Mouse (Mus musculus): Measurements from ENCODE around the gene Barx2. TPM values are rescaled to one million over a fixed set of nuclear protein-coding genes. Genes with fewer than 3 reads are reported as not detected.
"Not testable (repeated sequence)": the region's sequence is repeated elsewhere in the genome, so short reads cannot be mapped to it uniquely, and the experiment has no call there.

Barx2 gene
- polyA plus RNA-seq, 2 experiments, result 6.1 to 16.9 TPM

DNA sequence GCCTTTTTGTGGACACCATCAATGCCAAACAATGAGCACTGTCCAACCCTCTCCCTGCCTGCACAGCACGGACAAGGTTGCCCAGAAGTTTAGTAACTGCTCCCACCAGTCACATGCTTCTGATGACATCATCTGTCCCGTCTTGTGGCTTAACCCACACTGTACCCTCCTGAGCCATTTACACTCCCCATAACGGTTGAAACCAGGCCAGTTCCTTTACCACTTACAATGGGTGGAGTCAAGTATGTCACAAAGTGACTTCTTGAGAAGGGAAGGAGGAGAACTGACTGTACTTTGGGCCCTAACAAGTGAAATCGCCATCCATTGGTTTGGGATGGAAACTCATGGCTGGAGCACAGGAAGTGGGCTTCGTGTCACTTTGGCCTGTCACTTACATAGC is 35.8 kb upstream of the Barx2 start:
- no peaks in the 10 kb centered on the region for H3K9me3 ChIP-seq (ENCODE audit: control insufficient read depth, low read length)
- H3K36me3 ChIP-seq (ENCODE audit: control insufficient read depth, insufficient read depth, low read length), result no peaks in the 10 kb centered on the region
- TF ChIP-seq POLR2A (IDR thresholded peaks at IDR 0.05; ENCODE audit: borderline replicate concordance, extremely low read depth, insufficient read depth, insufficient read length), result no peak
- ATAC-seq (ENCODE audit: low FRiP score, low read depth), result no peak
- WGBS, result 82% methylated on average over 5 of the region's 5 CpGs
- H3K9ac ChIP-seq (ENCODE audit: low read depth, low read length, severe bottlenecking), result no peak overlapping the region
- H3K27ac ChIP-seq (replicated peaks; ENCODE audit: low read depth, low read length), result no peak overlapping the region
- no peaks in the 10 kb centered on the region for H3K4me1 ChIP-seq (ENCODE audit: control insufficient read depth, insufficient read depth, low read length)
- no peaks in the 10 kb centered on the region for H3K27me3 ChIP-seq (ENCODE audit: control insufficient read depth, insufficient read depth, low read length)
- no peak overlapping the region for H3K4me2 ChIP-seq (replicated peaks; ENCODE audit: low read depth, low read length, severe bottlenecking)
- no peak overlapping the region for H3K4me3 ChIP-seq (replicated peaks; ENCODE audit: low read length)
- DNase-seq (ENCODE audit: low spot score), result no peak

DNA sequence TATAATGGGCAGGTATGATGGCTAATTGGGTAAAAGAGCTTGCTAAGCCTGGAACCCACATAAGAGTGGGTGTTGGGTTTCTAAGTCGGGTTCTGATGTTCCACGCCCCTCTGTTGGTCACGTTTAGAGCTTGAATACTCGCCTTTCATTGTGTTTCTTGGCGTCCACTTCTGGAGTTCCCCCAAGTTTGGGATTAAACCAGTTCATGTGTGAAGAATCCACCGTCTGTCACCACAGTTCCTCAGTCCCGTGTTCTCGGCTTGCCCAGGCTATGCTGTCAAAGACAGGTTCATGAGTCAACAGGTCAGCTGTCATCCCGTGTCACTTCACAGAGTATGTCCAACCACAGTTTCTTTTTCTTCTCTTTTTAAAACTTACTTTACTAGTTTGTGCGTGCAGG is 33.8 kb upstream of the Barx2 start:
- DNase-seq (ENCODE audit: low spot score) (no peak), ATAC-seq (ENCODE audit: low FRiP score, low read depth) (no peak)
- Histone ChIP-seq H3K9me3 (ENCODE audit: control insufficient read depth, low read length) (no peaks in the 10 kb centered on the region), H3K9ac (ENCODE audit: low read depth, low read length, severe bottlenecking) (no peak overlapping the region), H3K4me3 (replicated peaks; ENCODE audit: low read length) (no peak overlapping the region), H3K27ac (replicated peaks; ENCODE audit: low read depth, low read length) (no peak overlapping the region), H3K4me2 (replicated peaks; ENCODE audit: low read depth, low read length, severe bottlenecking) (no peak overlapping the region), H3K27me3 (ENCODE audit: control insufficient read depth, insufficient read depth, low read length) (no peaks in the 10 kb centered on the region), H3K36me3 (ENCODE audit: control insufficient read depth, insufficient read depth, low read length) (no peaks in the 10 kb centered on the region), H3K4me1 (ENCODE audit: control insufficient read depth, insufficient read depth, low read length) (no peaks in the 10 kb centered on the region)
- no peak for TF ChIP-seq POLR2A (IDR thresholded peaks at IDR 0.05; ENCODE audit: borderline replicate concordance, extremely low read depth, insufficient read depth, insufficient read length)
- WGBS, result 76% methylated on average over 10 of the region's 10 CpGs

DNA sequence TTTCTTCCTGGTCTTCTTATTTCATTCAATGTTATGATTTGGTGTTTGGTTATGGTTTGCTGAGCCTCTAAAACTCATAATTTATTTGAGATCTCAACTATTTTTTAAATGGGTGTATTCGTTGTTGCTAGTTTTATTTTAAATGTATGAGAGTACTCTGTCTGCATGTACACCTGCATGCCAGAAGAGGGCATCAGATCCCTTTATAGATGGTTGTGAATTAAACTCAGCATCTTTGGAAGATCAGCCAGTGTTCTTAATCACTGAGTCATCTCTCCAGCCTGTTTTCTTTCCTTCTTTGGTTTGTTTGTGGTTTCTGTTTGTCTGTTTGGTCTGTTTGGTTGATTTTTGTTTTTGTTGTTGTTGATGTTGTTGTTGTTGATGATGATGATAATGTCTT is 29.1 kb upstream of the Barx2 start:
- Histone ChIP-seq H3K36me3 (ENCODE audit: control insufficient read depth, insufficient read depth, low read length) (no peaks in the 10 kb centered on the region), H3K9me3 (ENCODE audit: control insufficient read depth, low read length) (no peaks in the 10 kb centered on the region), H3K9ac (ENCODE audit: low read depth, low read length, severe bottlenecking) (no peak overlapping the region), H3K27me3 (ENCODE audit: control insufficient read depth, insufficient read depth, low read length) (no peaks in the 10 kb centered on the region), H3K4me2 (replicated peaks; ENCODE audit: low read depth, low read length, severe bottlenecking) (no peak overlapping the region), H3K4me1 (ENCODE audit: control insufficient read depth, insufficient read depth, low read length) (no peaks in the 10 kb centered on the region), H3K4me3 (replicated peaks; ENCODE audit: low read length) (no peak overlapping the region), H3K27ac (replicated peaks; ENCODE audit: low read depth, low read length) (no peak overlapping the region)
- DNase-seq (ENCODE audit: low spot score), result no peak
- WGBS, result 40% methylated on average over 1 of the region's 1 CpGs
- ATAC-seq (ENCODE audit: low FRiP score, low read depth), result no peak
- TF ChIP-seq POLR2A (IDR thresholded peaks at IDR 0.05; ENCODE audit: borderline replicate concordance, extremely low read depth, insufficient read depth, insufficient read length), result no peak

DNA sequence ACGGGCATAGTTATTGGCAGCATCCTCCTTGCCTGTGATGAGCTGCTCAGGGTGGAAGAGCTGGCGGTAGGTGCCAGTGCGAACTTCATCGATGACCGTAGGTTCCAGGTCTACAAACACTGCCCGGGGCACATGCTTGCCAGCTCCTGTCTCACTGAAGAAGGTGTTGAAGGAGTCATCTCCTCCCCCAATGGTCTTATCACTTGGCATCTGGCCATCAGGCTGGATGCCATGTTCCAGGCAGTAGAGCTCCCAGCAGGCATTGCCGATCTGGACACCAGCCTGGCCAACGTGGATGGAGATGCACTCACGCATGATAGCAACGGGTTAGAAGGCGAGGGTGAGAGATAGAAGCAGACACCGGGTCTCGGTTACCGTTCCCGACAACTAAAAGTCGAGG is 23.2 kb upstream of the Barx2 start:
- DNase-seq (ENCODE audit: low spot score); H3K27ac ChIP-seq (replicated peaks; ENCODE audit: low read depth, low read length); H3K9ac ChIP-seq (ENCODE audit: low read depth, low read length, severe bottlenecking); H3K9me3 ChIP-seq (ENCODE audit: control insufficient read depth, low read length); H3K4me2 ChIP-seq (replicated peaks; ENCODE audit: low read depth, low read length, severe bottlenecking); H3K4me1 ChIP-seq (ENCODE audit: control insufficient read depth, insufficient read depth, low read length); ATAC-seq (ENCODE audit: low FRiP score, low read depth); H3K27me3 ChIP-seq (ENCODE audit: control insufficient read depth, insufficient read depth, low read length); H3K4me3 ChIP-seq (replicated peaks; ENCODE audit: low read length); H3K36me3 ChIP-seq (ENCODE audit: control insufficient read depth, insufficient read depth, low read length): not testable (repeated sequence)
- 96% methylated on average over 7 of the region's 16 CpGs for WGBS

DNA sequence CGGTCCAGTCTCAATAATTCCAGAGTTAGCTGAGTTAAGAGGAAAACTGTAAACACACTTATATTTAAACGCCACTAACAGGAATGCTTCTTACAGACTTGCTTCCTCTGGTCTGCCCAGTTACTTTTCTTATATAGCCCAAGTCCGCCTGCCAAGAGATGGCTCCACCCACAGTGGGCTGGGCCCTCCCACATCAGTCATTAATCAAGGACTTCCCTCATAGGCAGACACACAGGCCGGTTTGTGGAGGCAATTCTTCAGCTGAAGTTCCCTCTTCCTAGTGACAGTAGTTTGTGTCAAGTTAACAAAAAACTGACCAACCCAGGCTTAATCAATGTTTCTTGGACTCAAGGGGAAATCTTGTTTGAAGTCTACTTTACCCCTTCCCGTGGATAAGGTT is 18.4 kb upstream of the Barx2 start:
- DNase-seq (ENCODE audit: low spot score) (no peak), ATAC-seq (ENCODE audit: low FRiP score, low read depth) (no peak)
- no peaks in the 10 kb centered on the region for H3K36me3 ChIP-seq (ENCODE audit: control insufficient read depth, insufficient read depth, low read length)
- no peaks in the 10 kb centered on the region for H3K9me3 ChIP-seq (ENCODE audit: control insufficient read depth, low read length)
- H3K4me3 ChIP-seq (replicated peaks; ENCODE audit: low read length), result no peak overlapping the region
- H3K4me1 ChIP-seq (ENCODE audit: control insufficient read depth, insufficient read depth, low read length), result no peaks in the 10 kb centered on the region
- H3K27me3 ChIP-seq (ENCODE audit: control insufficient read depth, insufficient read depth, low read length), result no peaks in the 10 kb centered on the region
- no peak overlapping the region for H3K27ac ChIP-seq (replicated peaks; ENCODE audit: low read depth, low read length)
- no peak for TF ChIP-seq POLR2A (IDR thresholded peaks at IDR 0.05; ENCODE audit: borderline replicate concordance, extremely low read depth, insufficient read depth, insufficient read length)
- WGBS, result 44% methylated on average over 5 of the region's 5 CpGs
- no peak overlapping the region for H3K9ac ChIP-seq (ENCODE audit: low read depth, low read length, severe bottlenecking)
- no peak overlapping the region for H3K4me2 ChIP-seq (replicated peaks; ENCODE audit: low read depth, low read length, severe bottlenecking)

DNA sequence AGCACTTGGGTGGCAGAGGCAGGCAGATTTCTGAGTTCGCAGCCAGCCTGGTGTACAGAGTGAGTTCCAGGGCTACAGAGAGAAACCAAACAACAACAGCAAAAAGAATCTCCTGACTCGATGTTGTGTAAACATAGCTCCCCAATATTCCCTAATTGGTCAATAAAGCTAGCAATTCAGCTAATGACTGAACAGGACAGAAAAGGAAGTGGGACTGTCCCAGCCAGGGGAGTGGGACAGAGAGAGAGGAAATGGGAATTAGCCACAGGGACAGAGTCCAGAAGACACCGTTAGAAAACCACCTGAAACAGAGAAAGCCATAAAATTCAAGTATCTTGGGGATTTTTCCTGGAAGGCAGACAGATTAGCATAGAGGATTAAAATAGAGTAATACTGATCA is 18.0 kb upstream of the Barx2 start:
- 47% methylated on average over 3 of the region's 3 CpGs for WGBS
- Histone ChIP-seq H3K4me1 (ENCODE audit: control insufficient read depth, insufficient read depth, low read length) (peaks cover 2% of the 10 kb centered on the region; the same call in 1 of the 2 replicates), H3K27ac (replicated peaks; ENCODE audit: low read depth, low read length) (no peak overlapping the region), H3K27me3 (ENCODE audit: control insufficient read depth, insufficient read depth, low read length) (no peaks in the 10 kb centered on the region), H3K9ac (ENCODE audit: low read depth, low read length, severe bottlenecking) (no peak overlapping the region), H3K9me3 (ENCODE audit: control insufficient read depth, low read length) (no peaks in the 10 kb centered on the region), H3K36me3 (ENCODE audit: control insufficient read depth, insufficient read depth, low read length) (no peaks in the 10 kb centered on the region), H3K4me3 (replicated peaks; ENCODE audit: low read length) (no peak overlapping the region), H3K4me2 (replicated peaks; ENCODE audit: low read depth, low read length, severe bottlenecking) (no peak overlapping the region)
- ATAC-seq (ENCODE audit: low FRiP score, low read depth), result no peak
- no peak for TF ChIP-seq POLR2A (IDR thresholded peaks at IDR 0.05; ENCODE audit: borderline replicate concordance, extremely low read depth, insufficient read depth, insufficient read length)
- DNase-seq (ENCODE audit: low spot score), result no peak
